Mouse (Mus musculus) midbrain, postnatal 0 days (tissue): ENCODE data around the gene Smyd4. TPM values are rescaled to one million over a fixed set of nuclear protein-coding genes. Genes with fewer than 3 reads are reported as not detected.

Experiments
- ATAC-seq: fragments of 200-750 bp; cut with Nextera tagmentation; 2 replicates; pipeline ENCODE4 v1.8.0; 2017; ENCODE audit warnings: moderate number of reproducible peaks, mild to moderate bottlenecking, moderate TSS enrichment, moderate library complexity; ENCODE audit not compliant: low FRiP score
- DNase-seq: peaks from one replicate; pipeline ENCODE4 v3.0.0-alpha.2; 2015; ENCODE audit warnings: low spot score
- H3K27ac ChIP-seq: fragments of 300-500 bp; sonication (generic); 2 replicates; pipeline ENCODE4 v1.5.1; 2014; ENCODE audit warnings: low read depth, mild to moderate bottlenecking, low read length, mixed read lengths
- H3K27me3 ChIP-seq: fragments of 300-500 bp; sonication (generic); 2 replicates; pipeline ENCODE4 v1.6.1; 2014; ENCODE audit warnings: low read length, control low read depth, mixed read lengths; ENCODE audit not compliant: insufficient read depth
- H3K36me3 ChIP-seq: fragments of 300-500 bp; sonication (generic); 2 replicates; pipeline ENCODE4 v1.6.1; 2014; ENCODE audit warnings: low read length, control low read depth, mixed read lengths; ENCODE audit not compliant: insufficient read depth
- H3K4me1 ChIP-seq: fragments of 300-500 bp; sonication (generic); 2 replicates; pipeline ENCODE4 v1.6.1; 2014; ENCODE audit warnings: mild to moderate bottlenecking, control low read depth, antibody characterized with exemption, low read length, mixed read lengths; ENCODE audit not compliant: insufficient read depth
- H3K4me2 ChIP-seq: fragments of 300-500 bp; sonication (generic); 2 replicates; pipeline ENCODE4 v1.6.1; 2014; ENCODE audit warnings: low read depth, mild to moderate bottlenecking, low read length, mixed read lengths; ENCODE audit not compliant: poor library complexity, severe bottlenecking
- H3K4me3 ChIP-seq: fragments of 300-500 bp; sonication (generic); 2 replicates; pipeline ENCODE4 v1.5.1; 2014; ENCODE audit warnings: low read depth, mild to moderate bottlenecking, low read length, moderate library complexity
- H3K9ac ChIP-seq: fragments of 300-500 bp; sonication (generic); replicated peaks from 2 replicates; pipeline ENCODE4 v1.6.1; 2014; ENCODE audit warnings: mild to moderate bottlenecking, low read length, moderate library complexity, mixed read lengths; ENCODE audit not compliant: poor library complexity, severe bottlenecking
- H3K9me3 ChIP-seq: fragments of 300-500 bp; sonication (generic); 2 replicates; pipeline ENCODE4 v1.6.1; 2016; ENCODE audit warnings: low read length, control low read depth
- CTCF ChIP-seq: IDR thresholded peaks from 2 replicates; pipeline ENCODE4 v1.5.1; 2016; ENCODE audit warnings: antibody characterized with exemption, mild to moderate bottlenecking
- WGBS: fragments of 180-500 bp; shearing (Covaris S2); extraction: QIAGEN DNeasy Blood & Tissue Kit; methylation state at CpG from one replicate; pipeline ENCODE4 v1.1.7; 2014; 5-methylcytosine and 5-hydroxymethylcytosine counted together
- polyA plus RNA-seq: library from polyadenylated mRNA; unstranded; fragments of >200 nt; fragmentation: Nextera tagmentation; extraction: Ambion mirVana; gene quantifications from 2 replicates; pipeline ENCODE4 v1.2.1, GENCODE M21; 2015
- total RNA-seq: library from RNA; depleted of rRNA; stranded (reverse); fragments of >200 nt; gene quantifications from 2 replicates; pipeline ENCODE4 v1.2.3, GENCODE M21; 2014; rRNA removed

The Smyd4 gene
- total RNA-seq (11.0 and 16.7 TPM in 2 replicates), polyA plus RNA-seq (15.2 and 16.8 TPM in 2 replicates)

DNA sequence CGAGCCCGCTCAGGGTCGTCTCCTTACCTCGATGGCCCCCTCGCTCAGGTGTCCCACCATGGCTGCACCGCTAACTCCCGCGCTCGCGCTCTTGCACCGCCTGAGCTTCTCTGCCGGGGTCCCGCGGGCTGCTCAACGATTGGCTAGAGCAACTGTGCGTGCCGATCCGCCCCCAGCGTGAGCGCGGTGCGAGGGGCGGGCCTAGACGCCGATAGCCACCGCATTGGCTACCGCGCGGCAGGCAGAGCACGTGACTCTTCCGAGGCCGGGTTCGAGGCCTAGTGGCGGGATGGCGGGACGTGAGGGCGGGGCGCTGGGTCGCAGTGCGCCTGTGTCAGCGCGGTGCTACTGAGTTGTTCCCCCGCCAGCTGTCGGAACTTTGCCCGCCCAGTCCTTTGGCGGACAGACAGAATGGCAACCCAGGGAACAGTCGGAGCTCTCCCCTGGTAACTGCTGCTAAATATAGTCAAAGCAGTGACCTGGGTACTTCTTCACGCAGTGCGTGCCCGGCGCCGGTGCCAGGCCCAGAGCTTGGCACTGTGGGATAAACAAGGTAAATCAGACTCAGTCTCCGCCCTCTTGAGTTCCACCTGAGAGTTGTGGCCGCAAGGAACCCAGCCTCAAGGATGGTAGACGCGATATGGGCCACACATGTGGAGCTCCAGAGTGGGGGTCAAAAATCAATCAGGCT is at the start of gene Smyd4, which contains the start of gene Rpa1:
TSS of gene Smyd4 (plus strand) at position 235 of the 691 bp plus-strand sequence.
TSS of gene Rpa1 (minus strand) at position 126 of the 691 bp plus-strand sequence.
- H3K4me3 ChIP-seq: peak within 1 kb of the TSS; percentile 78
- under 1% methylated on average over 55 of the region's 56 CpGs for WGBS
- H3K27me3 ChIP-seq: no peaks in the 10 kb centered on the region
- H3K9me3 ChIP-seq: no peaks in the 10 kb centered on the region
- H3K27ac ChIP-seq: 0 out of 2 replicates have a peak within 1 kb of the TSS, but pooled peaks have one; percentile 1
- H3K4me2 ChIP-seq: peak within 1 kb of the TSS; percentile 65
- peak; percentile 97 for DNase-seq
- H3K9ac ChIP-seq: peak within 1 kb of the TSS; percentile 69
- TF ChIP-seq CTCF: no peak
- peak; percentile 100 for ATAC-seq
- H3K4me1 ChIP-seq: no peaks in the 10 kb centered on the region
- H3K36me3 ChIP-seq: no peaks in the 10 kb centered on the region

DNA sequence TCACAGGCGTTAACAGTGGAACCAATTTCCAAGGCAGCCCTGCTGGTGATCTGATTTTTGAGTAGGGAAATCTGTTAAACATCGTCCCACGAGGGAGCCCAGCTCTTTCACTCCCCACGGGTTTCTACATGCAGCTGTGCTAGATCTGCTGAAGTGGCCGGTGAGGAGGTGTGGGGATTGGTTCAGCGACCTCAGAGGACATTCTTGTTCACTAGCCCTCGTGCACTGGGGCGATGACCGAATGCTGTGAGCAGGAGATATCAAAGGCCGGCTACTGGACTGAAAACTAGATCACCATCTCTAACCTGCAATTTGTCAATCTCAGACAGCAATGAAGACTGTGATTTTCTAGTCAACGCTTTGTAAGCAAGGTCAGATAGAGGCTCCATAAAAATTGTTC is 49.7 kb upstream of the Smyd4 start:
- ATAC-seq: no peak
- WGBS: 41% methylated on average over 11 of the region's 11 CpGs
- no peak overlapping the region for H3K27ac ChIP-seq

GRCm38 (mm10) chr11:75299786-75300185 is 48.4 kb upstream of the Smyd4 start:
- no peaks in the 10 kb centered on the region for H3K9me3 ChIP-seq
- peak; percentile 53 for DNase-seq
- H3K36me3 ChIP-seq: peaks cover 4% of the 10 kb centered on the region

More for the DNA sequence above, 49.7 kb upstream of the Smyd4 start:
- Histone ChIP-seq H3K36me3 (peaks cover 3% of the 10 kb centered on the region), H3K9me3 (no peaks in the 10 kb centered on the region), H3K4me2 (no peak overlapping the region), H3K4me3 (no peak overlapping the region), H3K27me3 (no peaks in the 10 kb centered on the region), H3K9ac (no peak overlapping the region), H3K4me1 (peaks cover 6% of the 10 kb centered on the region)
- TF ChIP-seq CTCF: no peak
- no peak for DNase-seq

DNA sequence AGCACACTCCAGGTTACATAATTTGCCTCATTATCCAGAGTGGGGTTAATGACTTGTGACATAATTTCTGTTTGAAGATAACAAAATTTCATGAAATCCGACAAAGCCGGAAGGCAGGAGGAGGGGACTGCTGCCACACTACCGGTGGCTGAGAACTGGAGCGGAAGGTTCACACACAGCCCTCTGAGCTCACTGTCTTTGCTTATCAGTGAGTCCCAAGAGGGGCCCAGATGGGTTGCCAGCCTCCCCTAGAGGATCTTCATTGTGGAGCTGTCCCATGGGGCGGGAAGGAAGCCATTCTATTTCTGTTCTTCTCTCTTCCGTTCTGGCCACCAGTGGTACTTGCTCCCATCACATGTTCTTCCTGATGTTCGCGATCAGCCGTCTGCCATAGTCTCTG is 47.3 kb upstream of the Smyd4 start:
- no peak for TF ChIP-seq CTCF
- WGBS: 66% methylated on average over 9 of the region's 9 CpGs
- no peak overlapping the region for H3K4me2 ChIP-seq
- peaks cover 16% of the 10 kb centered on the region for H3K36me3 ChIP-seq
- H3K9ac ChIP-seq: no peak overlapping the region
- no peaks in the 10 kb centered on the region for H3K4me1 ChIP-seq
- H3K9me3 ChIP-seq: no peaks in the 10 kb centered on the region
- no peak overlapping the region for H3K4me3 ChIP-seq
- H3K27me3 ChIP-seq: no peaks in the 10 kb centered on the region
- ATAC-seq: no peak
- no peak overlapping the region for H3K27ac ChIP-seq
- no peak for DNase-seq

More at GRCm38 (mm10) chr11:75299786-75300185, 48.4 kb upstream of the Smyd4 start:
- Histone ChIP-seq H3K9ac (no peak overlapping the region), H3K27me3 (no peaks in the 10 kb centered on the region), H3K4me2 (no peak overlapping the region), H3K4me3 (no peak overlapping the region), H3K4me1 (no peaks in the 10 kb centered on the region; the same call in 1 of the 2 replicates), H3K27ac (no peak overlapping the region)
- WGBS: 32% methylated on average over 10 of the region's 10 CpGs
- no peak for ATAC-seq
- TF ChIP-seq CTCF: no peak

- H3K4me2 ChIP-seq: no peak overlapping the region
- H3K36me3 ChIP-seq: peaks cover 31% of the 10 kb centered on the region
- WGBS: 78% methylated on average over 9 of the region's 9 CpGs
- H3K9me3 ChIP-seq: no peaks in the 10 kb centered on the region
- TF ChIP-seq CTCF: no peak
- ATAC-seq: no peak
- no peak overlapping the region for H3K27ac ChIP-seq
- H3K4me3 ChIP-seq: no peak overlapping the region
- no peak overlapping the region for H3K9ac ChIP-seq
- DNase-seq: no peak
- H3K27me3 ChIP-seq: no peaks in the 10 kb centered on the region
- H3K4me1 ChIP-seq: no peaks in the 10 kb centered on the region
Measured at GRCm38 (mm10) chr11:75304797-75305196, 43.4 kb upstream of the Smyd4 start.

GRCm38 (mm10) chr11:75308650-75309049 is 39.6 kb upstream of the Smyd4 start:
- no peaks in the 10 kb centered on the region for H3K27me3 ChIP-seq
- H3K36me3 ChIP-seq: peaks cover 46% of the 10 kb centered on the region
- no peak overlapping the region for H3K4me3 ChIP-seq
- peak; percentile 34; the same call in 1 of the 2 replicates for ATAC-seq
- no peak for DNase-seq
- no peaks in the 10 kb centered on the region for H3K4me1 ChIP-seq
- H3K4me2 ChIP-seq: no peak overlapping the region
- H3K27ac ChIP-seq: 0 out of 2 replicates have a peak overlapping the region, but pooled peaks have one; percentile 3
- H3K9ac ChIP-seq: no peak overlapping the region
- no peaks in the 10 kb centered on the region for H3K9me3 ChIP-seq
- WGBS: 66% methylated on average over 4 of the region's 4 CpGs
- TF ChIP-seq CTCF: no peak
